14 mouse cellular contexts compared by ENCODE assay signal in genomic region chr19:55792571-55792970, GRCm38 (mm10). TPM values are rescaled to one million over a fixed set of nuclear protein-coding genes. Genes with fewer than 3 reads are reported as not detected.
DNase-seq lines count a peak whose midpoint lies in the region; ATAC-seq and TF ChIP-seq lines count a peak whose summit lies in the region.
"Had no signal": no experiment of that assay in that cellular context is flagged by ENCODE, and none has a peak within 500 bp of the region (broad histone marks: within the 10 kb centered on the region; RNA-seq: fewer than 3 reads in every experiment).

No protein-coding gene starts in this region.

- H3K27me3 ChIP-seq in midbrain, embryonic 13.5 days: no peaks in the 10 kb centered on the region
- H3K27me3 ChIP-seq in midbrain, embryonic 11.5 days (ENCODE audit: control insufficient read depth, insufficient read depth, low read length): no peaks in the 10 kb centered on the region
- H3K27me3 ChIP-seq in intestine, postnatal 0 days (replicated peaks; ENCODE audit: control insufficient read depth, insufficient read depth, low read length): no peaks in the 10 kb centered on the region
- H3K27me3 ChIP-seq: lung, embryonic 15.5 days; Patski had no signal

- H3K4me3 ChIP-seq in midbrain, embryonic 13.5 days (replicated peaks): no peak overlapping the region
- no peak overlapping the region for H3K4me3 ChIP-seq in midbrain, embryonic 11.5 days (ENCODE audit: low read depth, low read length)
- H3K4me3 ChIP-seq in intestine, postnatal 0 days (ENCODE audit: low read depth, low read length): no peak overlapping the region
- H3K4me3 ChIP-seq: forebrain, embryonic 10.5 days; left cerebral cortex, adult 2 months; lung, embryonic 15.5 days had no signal

- peak overlapping the region; percentile 1; the same call in 1 of the 2 replicates for H3K27ac ChIP-seq in midbrain, embryonic 13.5 days
- no peak overlapping the region for H3K27ac ChIP-seq in midbrain, embryonic 11.5 days (ENCODE audit: low read depth, low read length)
- 0 out of 2 replicates have a peak overlapping the region, but pooled peaks have one; percentile 23 for H3K27ac ChIP-seq in intestine, postnatal 0 days (ENCODE audit: low read depth, low read length)
- H3K27ac ChIP-seq: hindbrain, embryonic 14.5 days; left cerebral cortex, adult 2 months; lung, embryonic 15.5 days had no signal

- no peaks in the 10 kb centered on the region for H3K36me3 ChIP-seq in midbrain, embryonic 13.5 days
- no peaks in the 10 kb centered on the region for H3K36me3 ChIP-seq in midbrain, embryonic 11.5 days (ENCODE audit: control insufficient read depth, insufficient read depth, low read length)
- no peaks in the 10 kb centered on the region; the same call in 1 of the 2 replicates for H3K36me3 ChIP-seq in intestine, postnatal 0 days (ENCODE audit: control insufficient read depth, insufficient read depth)
- H3K36me3 ChIP-seq: lung, embryonic 15.5 days had no signal

- H3K9me3 ChIP-seq in midbrain, embryonic 13.5 days: no peaks in the 10 kb centered on the region
- no peaks in the 10 kb centered on the region for H3K9me3 ChIP-seq in midbrain, embryonic 11.5 days (ENCODE audit: control insufficient read depth, low read length)
- no peaks in the 10 kb centered on the region for H3K9me3 ChIP-seq in intestine, postnatal 0 days (ENCODE audit: control insufficient read depth)
- H3K9me3 ChIP-seq: forebrain, embryonic 10.5 days; lung, embryonic 15.5 days had no signal

- no peak for TF ChIP-seq CTCF in intestine, postnatal 0 days (IDR thresholded peaks at IDR 0.05; ENCODE audit: low read depth)

- H3K9ac ChIP-seq in midbrain, embryonic 13.5 days (replicated peaks): no peak overlapping the region
- no peak overlapping the region for H3K9ac ChIP-seq in midbrain, embryonic 11.5 days (ENCODE audit: low read length)
- H3K9ac ChIP-seq in intestine, postnatal 0 days (ENCODE audit: low read depth, low read length): no peak overlapping the region
- H3K9ac ChIP-seq: hindbrain, embryonic 14.5 days; lung, embryonic 15.5 days had no signal

- peak; percentile 43 to 74 for DNase-seq in adrenal gland, adult (ENCODE audit: inconsistent age in 2 of 2, low spot score in 1 of 2)
- DNase-seq in adrenal gland, adult 18-20 months (ENCODE audit: low spot score in 2 of 2): no peak
- no peak for DNase-seq in midbrain, embryonic 11.5 days (ENCODE audit: low spot score, missing footprints)
- DNase-seq in thymus, postnatal 10 days (ENCODE audit: low spot score in 2 of 2): peak; percentile 19 to 31
- DNase-seq in left cerebral cortex, adult 18-20 months (ENCODE audit: low spot score in 2 of 2): no peak
- DNase-seq: kidney, postnatal 14 days had no signal

- WGBS in midbrain, embryonic 13.5 days: 66% methylated on average over 5 of the region's 5 CpGs
- WGBS in midbrain, embryonic 11.5 days: 81% methylated on average over 5 of the region's 5 CpGs
- 30% methylated on average over 5 of the region's 5 CpGs for WGBS in intestine, postnatal 0 days

- no peak overlapping the region for H3K4me2 ChIP-seq in midbrain, embryonic 13.5 days (replicated peaks)
- H3K4me2 ChIP-seq in midbrain, embryonic 11.5 days: no peak overlapping the region
- H3K4me2 ChIP-seq in intestine, postnatal 0 days (replicated peaks; ENCODE audit: low read depth): no peak overlapping the region
- H3K4me2 ChIP-seq: hindbrain, embryonic 14.5 days; lung, embryonic 15.5 days had no signal

- no peak for ATAC-seq in midbrain, embryonic 13.5 days
- no peak for ATAC-seq in midbrain, embryonic 11.5 days (ENCODE audit: low FRiP score)
- no peak for ATAC-seq in intestine, postnatal 0 days
- no peak for ATAC-seq in megakaryocyte-erythroid progenitor cell, adult 5-6 weeks (replicated peaks; ENCODE audit: low FRiP score, low TSS enrichment, poor library complexity, severe bottlenecking)
- ATAC-seq: Patski had no signal

- H3K4me1 ChIP-seq in midbrain, embryonic 13.5 days (replicated peaks): peaks cover 57% of the 10 kb centered on the region
- peaks cover 20% of the 10 kb centered on the region for H3K4me1 ChIP-seq in midbrain, embryonic 11.5 days (ENCODE audit: control insufficient read depth, insufficient read depth, low read length)
- peaks cover 23% of the 10 kb centered on the region; the same call in 1 of the 2 replicates for H3K4me1 ChIP-seq in intestine, postnatal 0 days (replicated peaks; ENCODE audit: control insufficient read depth, insufficient read depth, low read length)

RNA-seq across cellular contexts. Expression of gene Tcf7l2, which starts 51.0 kb away (rescaled TPM):
- total RNA-seq in adrenal gland, adult 18-20 months (2021): 10 to 100 TPM; 16.0 to 17.3 TPM
- polyA plus RNA-seq in midbrain, embryonic 13.5 days (2015; fragmentation: Nextera tagmentation; extraction: Ambion mirVana): 584 and 798 TPM in 2 replicates
- polyA plus RNA-seq in midbrain, embryonic 11.5 days (2014; fragmentation: Nextera tagmentation; extraction: Ambion mirVana): 379 and 401 TPM in 2 replicates
- 32.4 and 37.4 TPM in 2 replicates for polyA plus RNA-seq in intestine, postnatal 0 days (2015; fragmentation: Nextera tagmentation; extraction: Ambion mirVana)
- 4.6 and 6.4 TPM in 2 replicates for total RNA-seq in megakaryocyte-erythroid progenitor cell, adult 5-6 weeks (2014; fragmentation: Nextera tagmentation)
- total RNA-seq in megakaryocyte-erythroid progenitor cell, adult 5-6 weeks (2017): 0.27 and 1.9 TPM in 2 replicates
- 1 to 10 TPM; 7.4 to 8.9 TPM for total RNA-seq in left cerebral cortex, adult 18-20 months (2021)

Comparison
In these comparisons a context has a peak if more than half of its experiments do, and no peak if none do; other contexts are left out.
1. DNase-seq: peak in adrenal gland, adult (2 of 2) and thymus, postnatal 10 days (2 of 2); none in adrenal gland, adult 18-20 months (0 of 2), midbrain, embryonic 11.5 days (single experiment) and left cerebral cortex, adult 18-20 months (0 of 2).